Mouse (Mus musculus) G1E (cell line): ENCODE data around the gene Micu2.

Source experiments
- CTCF ChIP-seq: IDR thresholded peaks from 2 replicates; pipeline ENCODE4 v1.5.1; 2012; ENCODE audit warnings: low read depth, low read length, inconsistent platforms, mixed read lengths
- GATA1 ChIP-seq: IDR thresholded peaks from 2 replicates; pipeline ENCODE4 v1.6.1; 2012; ENCODE audit warnings: borderline replicate concordance, low read length, inconsistent platforms, mixed read lengths
- TAL1 ChIP-seq: conservative IDR thresholded peaks from 2 replicates; pipeline ENCODE4 v1.6.1; 2012; ENCODE audit warnings: low read depth, low read length, inconsistent platforms, mixed read lengths

- TF ChIP-seq GATA1: no peak
- no peak for TF ChIP-seq CTCF
- TF ChIP-seq TAL1: no peak
These were observed 31.8 kb downstream of the Micu2 start for GRCm38 (mm10) chr14:57967080-57967797.
